Comparison of ENCODE assay signal across 24 mouse cellular contexts in the genomic region with DNA sequence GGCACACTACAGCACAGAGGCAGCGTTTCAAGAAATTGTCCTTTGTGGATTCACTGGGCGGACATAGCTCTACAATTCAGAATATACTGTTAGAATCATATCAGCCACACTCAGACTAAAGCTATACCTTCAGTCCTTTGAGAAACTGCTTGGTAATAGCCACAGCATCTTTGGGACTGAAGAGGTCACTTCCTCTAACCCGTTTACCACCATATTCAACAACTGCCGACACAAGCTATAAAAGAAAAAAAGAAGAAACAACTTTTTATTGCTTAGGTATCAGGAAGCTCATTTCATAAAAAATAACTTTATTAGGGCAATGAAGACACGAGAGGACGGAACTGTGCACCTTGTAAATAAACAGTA. TPM values are rescaled to one million over a fixed set of nuclear protein-coding genes. Genes with fewer than 3 reads are reported as not detected.
DNase-seq lines count a peak whose midpoint lies in the region; ATAC-seq and TF ChIP-seq lines count a peak whose summit lies in the region.
"Had no signal": no experiment of that assay in that cellular context is flagged by ENCODE, and none has a peak within 500 bp of the region (broad histone marks: within the 10 kb centered on the region; RNA-seq: fewer than 3 reads in every experiment).

No protein-coding gene starts in this region.

- H3K27me3 ChIP-seq in spleen, adult 2 months (ENCODE audit: control insufficient read depth, insufficient read depth, low read length) = no peaks in the 10 kb centered on the region
- H3K27me3 ChIP-seq: CH12.LX; embryonic facial prominence, embryonic 13.5 days; forebrain, embryonic 13.5 days; hindbrain, embryonic 13.5 days; Patski had no signal

- TF ChIP-seq CTCF in spleen, adult 2 months (IDR thresholded peaks at IDR 0.05; ENCODE audit: extremely low read depth, insufficient read depth, insufficient read length, insufficient replicate concordance) = no peak

- WGBS in spleen, adult 2 months = 22% methylated on average over 6 of the region's 6 CpGs
- WGBS in macrophage (ENCODE audit: missing documents) = 26% methylated on average over 6 of the region's 6 CpGs

- H3K27ac ChIP-seq in spleen, adult 2 months (ENCODE audit: insufficient read depth, low read length) = peak overlapping the region; percentile 82
- H3K27ac ChIP-seq in macrophage = peak overlapping the region; percentile 65
- H3K27ac ChIP-seq: embryonic facial prominence, embryonic 10.5 days; embryonic facial prominence, embryonic 13.5 days; forebrain, embryonic 10.5 days; forebrain, embryonic 13.5 days; hindbrain, embryonic 10.5 days; hindbrain, embryonic 13.5 days had no signal

- no peaks in the 10 kb centered on the region for H3K36me3 ChIP-seq in spleen, adult 2 months (ENCODE audit: control insufficient read depth, insufficient read depth, low read length)
- no peaks in the 10 kb centered on the region; the same call in 1 of the 2 replicates for H3K36me3 ChIP-seq in macrophage (ENCODE audit: inconsistent target)

- no peak for DNase-seq in spleen, adult 2 months (ENCODE audit: low read depth in 1 of 2, low spot score in 2 of 2)
- DNase-seq in spleen, adult 18-20 months = no peak
- DNase-seq in kidney, adult 8-10 months = no peak
- no peak for DNase-seq in lung, postnatal 10 days
- DNase-seq in thymus, adult 18-20 months = no peak
- DNase-seq: adrenal gland, postnatal 14 days; cerebellum, adult 11-12 months; cerebellum, adult 9-10 months; cerebellum, postnatal 14 days; gastrocnemius, postnatal 10 days; gastrocnemius, postnatal 36 days had no signal

- H3K4me3 ChIP-seq in spleen, adult 2 months (ENCODE audit: extremely low read depth, insufficient read depth, insufficient read length) = peak overlapping the region; percentile 25; the same call in 1 of the 2 replicates
- H3K4me3 ChIP-seq in macrophage (ENCODE audit: inconsistent target) = no peak overlapping the region
- H3K4me3 ChIP-seq: embryonic facial prominence, embryonic 10.5 days; embryonic facial prominence, embryonic 13.5 days; forebrain, embryonic 10.5 days; forebrain, embryonic 13.5 days; hindbrain, embryonic 10.5 days; hindbrain, embryonic 13.5 days had no signal

- ATAC-seq in common myeloid progenitor, adult 5-6 weeks (replicated peaks; ENCODE audit: low read depth, poor library complexity, severe bottlenecking) = peak; percentile 78
- ATAC-seq in monocyte, adult 5-6 weeks (replicated peaks; ENCODE audit: insufficient number of reproducible peaks, low FRiP score, low TSS enrichment, poor library complexity, severe bottlenecking) = peak; percentile 40; the same call in 1 of the 2 replicates
- ATAC-seq: forebrain, embryonic 13.5 days; forebrain, embryonic 16.5 days; hindbrain, embryonic 16.5 days; Patski had no signal

- no peaks in the 10 kb centered on the region for H3K79me2 ChIP-seq in macrophage (ENCODE audit: inconsistent target)

- no peak for TF ChIP-seq POLR2A in spleen, adult 2 months (IDR thresholded peaks at IDR 0.05; ENCODE audit: low read depth, low read length)

- peaks cover 9% of the 10 kb centered on the region; the same call in 1 of the 2 replicates for H3K4me1 ChIP-seq in spleen, adult 2 months (ENCODE audit: control insufficient read depth, insufficient read depth, insufficient read length)
- H3K4me1 ChIP-seq: embryonic facial prominence, embryonic 10.5 days; embryonic facial prominence, embryonic 13.5 days; forebrain, embryonic 10.5 days; forebrain, embryonic 13.5 days; hindbrain, embryonic 10.5 days; hindbrain, embryonic 13.5 days had no signal

RNA-seq across cellular contexts. Expression of gene Vps45, which starts 25.6 kb away (rescaled TPM):
- 2.0 and 2.5 TPM in 2 replicates for polyA plus RNA-seq in spleen, adult 2 months (2012; rRNA removed)
- 19.6 and 35.9 TPM in 2 replicates for total RNA-seq in common myeloid progenitor, adult 5-6 weeks (2017)
- 10 to 100 TPM in 25 of 26 experiments, 1 to 10 TPM in 1; 10.0 to 70.7 (median 32.2) TPM for total RNA-seq in macrophage (2018; cell fraction: chromatin; rRNA removed)
- 10 to 100 TPM; 16.1 to 37.6 (median 25.1) TPM for total RNA-seq in macrophage (2018; cell fraction: cytosol; rRNA removed)
- 10 to 100 TPM; 10.6 to 63.5 (median 24.8) TPM for total RNA-seq in macrophage (2018; cell fraction: nucleus; rRNA removed)
- polyA plus RNA-seq in macrophage (2018) = 18.6 to 31.7 TPM (median 25.9 TPM) in 3 replicates
- total RNA-seq in monocyte, adult 5-6 weeks (2017) = 18.1 to 75.8 TPM (median 21.4 TPM) in 3 replicates

RNA-seq across cellular contexts. Expression of gene Plekho1, which starts 36.8 kb away (rescaled TPM):
- polyA plus RNA-seq in spleen, adult 2 months (2012; rRNA removed) = 60.1 and 91.7 TPM in 2 replicates
- 28.9 and 33.8 TPM in 2 replicates for total RNA-seq in common myeloid progenitor, adult 5-6 weeks (2017)
- 100 to 1,000 TPM; 115 to 354 (median 220) TPM for total RNA-seq in macrophage (2018; cell fraction: chromatin; rRNA removed)
- 100 to 1,000 TPM; 154 to 259 (median 208) TPM for total RNA-seq in macrophage (2018; cell fraction: cytosol; rRNA removed)
- total RNA-seq in macrophage (2018; cell fraction: nucleus; rRNA removed) = 100 to 1,000 TPM; 160 to 320 (median 230) TPM
- polyA plus RNA-seq in macrophage (2018) = 189 to 264 TPM (median 249 TPM) in 3 replicates
- 73.1 to 144 TPM (median 131 TPM) in 3 replicates for total RNA-seq in monocyte, adult 5-6 weeks (2017)
